Mouse (Mus musculus) embryonic facial prominence, embryonic 14.5 days (tissue): ENCODE results near the gene Clpb. TPM values are rescaled to one million over a fixed set of nuclear protein-coding genes. Genes with fewer than 3 reads are reported as not detected.
A peak's percentile ranks its signal among the peaks of the same experiment; 100 is the strongest.
"Not testable (repeated sequence)": the region's sequence is repeated elsewhere in the genome, so short reads cannot be mapped to it uniquely, and the experiment has no call there.

ENCODE experiments used
- ATAC-seq: fragments of 200-750 bp; cut with Nextera tagmentation; 2 replicates; pipeline ENCODE4 v1.8.0; 2017; ENCODE audit warnings: low read depth, moderate number of reproducible peaks, moderate TSS enrichment
- DNase-seq: peaks from one replicate; pipeline ENCODE4 v3.0.0-alpha.2; 2015; ENCODE audit warnings: low spot score
- H3K27ac ChIP-seq: fragments of 300-500 bp; sonication (generic); replicated peaks from 2 replicates; pipeline ENCODE4 v1.5.1; 2014; ENCODE audit warnings: low read depth, mild to moderate bottlenecking, low read length, moderate library complexity
- H3K27me3 ChIP-seq: fragments of 300-500 bp; sonication (generic); replicated peaks from 2 replicates; pipeline ENCODE4 v1.6.1; 2014; ENCODE audit warnings: low read length; ENCODE audit not compliant: control insufficient read depth, insufficient read depth
- H3K36me3 ChIP-seq: fragments of 300-500 bp; sonication (generic); 2 replicates; pipeline ENCODE4 v1.6.1; 2014; ENCODE audit warnings: low read length, mixed read lengths; ENCODE audit not compliant: control insufficient read depth, insufficient read depth
- H3K4me1 ChIP-seq: fragments of 300-500 bp; sonication (generic); 2 replicates; pipeline ENCODE4 v1.6.1; 2014; ENCODE audit warnings: antibody characterized with exemption, low read length; ENCODE audit not compliant: control insufficient read depth, insufficient read depth
- H3K4me2 ChIP-seq: fragments of 300-500 bp; sonication (generic); 2 replicates; pipeline ENCODE4 v1.6.1; 2014; ENCODE audit warnings: low read depth, mild to moderate bottlenecking, low read length, moderate library complexity, mixed read lengths
- H3K4me3 ChIP-seq: fragments of 300-500 bp; sonication (generic); 2 replicates; pipeline ENCODE4 v1.5.1; 2014; ENCODE audit warnings: low read depth, mild to moderate bottlenecking, low read length
- H3K9ac ChIP-seq: fragments of 300-500 bp; sonication (generic); 2 replicates; pipeline ENCODE4 v1.6.1; 2014; ENCODE audit warnings: low read depth, mild to moderate bottlenecking, low read length, moderate library complexity, mixed read lengths
- H3K9me3 ChIP-seq: fragments of 300-500 bp; sonication (generic); 2 replicates; pipeline ENCODE4 v1.6.1; 2016; ENCODE audit warnings: low read length; ENCODE audit not compliant: control insufficient read depth
- WGBS: fragments of 180-500 bp; shearing (Covaris S2); extraction: QIAGEN DNeasy Blood & Tissue Kit; methylation state at CpG from one replicate; pipeline ENCODE4 v1.1.7; 2014; 5-methylcytosine and 5-hydroxymethylcytosine counted together
- polyA plus RNA-seq: library from polyadenylated mRNA; unstranded; fragments of >200 nt; fragmentation: Nextera tagmentation; extraction: Ambion mirVana; gene quantifications from 2 replicates; pipeline ENCODE4 v1.2.1, GENCODE M21; 2014

Clpb gene
- polyA plus RNA-seq, 1 experiment from 2014 or later, result 37.5 TPM

GRCm38 (mm10) chr7:101627166-101627565, 36.3 kb upstream of the Clpb start:
- H3K27ac ChIP-seq, H3K9ac ChIP-seq, ATAC-seq, H3K4me2 ChIP-seq, H3K4me1 ChIP-seq, H3K27me3 ChIP-seq, H3K9me3 ChIP-seq, H3K36me3 ChIP-seq, DNase-seq, H3K4me3 ChIP-seq: not testable (repeated sequence)
- WGBS, result 66% methylated on average over 7 of the region's 7 CpGs

- H3K27me3 ChIP-seq, result no peaks in the 10 kb centered on the region
- ATAC-seq (no peak), DNase-seq (no peak)
- H3K4me2 ChIP-seq, result no peak overlapping the region
- H3K36me3 ChIP-seq, result no peaks in the 10 kb centered on the region
- no peaks in the 10 kb centered on the region for H3K9me3 ChIP-seq
- H3K4me1 ChIP-seq, result no peaks in the 10 kb centered on the region
- H3K4me3 ChIP-seq, result no peak overlapping the region
- 46% methylated on average over 2 of the region's 2 CpGs for WGBS
- H3K27ac ChIP-seq, result no peak overlapping the region
- H3K9ac ChIP-seq, result no peak overlapping the region
These were observed 35.0 kb upstream of the Clpb start for GRCm38 (mm10) chr7:101628481-101628880.

DNA sequence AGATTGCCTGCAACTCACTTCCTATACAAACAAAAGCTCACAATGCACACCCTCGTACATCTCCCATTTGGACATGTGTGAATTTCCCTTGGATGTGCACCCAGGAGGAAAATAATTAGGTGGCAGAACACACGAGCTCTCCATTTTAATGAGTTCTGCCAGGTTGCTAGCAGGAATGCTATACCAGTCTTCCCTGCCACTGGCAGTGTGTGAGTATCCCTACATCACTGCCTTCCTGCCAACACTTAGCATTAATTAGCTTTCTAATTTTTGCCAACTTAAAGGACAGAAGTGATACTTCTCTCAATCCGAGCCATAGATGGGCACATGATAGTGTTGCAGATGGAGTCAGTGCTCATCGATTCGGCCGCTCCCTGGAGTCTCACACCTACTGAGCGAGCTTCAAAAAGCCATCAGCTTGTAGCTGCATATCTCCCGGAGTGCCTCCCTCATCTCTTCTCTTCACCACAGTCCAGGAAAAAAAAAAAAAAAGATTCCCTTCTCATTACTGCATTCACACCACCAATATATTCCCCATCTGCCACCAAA, 29.7 kb upstream of the Clpb start:
- DNase-seq (no peak), ATAC-seq (no peak)
- Histone ChIP-seq H3K4me1 (no peaks in the 10 kb centered on the region), H3K4me2 (no peak overlapping the region), H3K36me3 (no peaks in the 10 kb centered on the region), H3K4me3 (no peak overlapping the region), H3K27ac (no peak overlapping the region), H3K9ac (no peak overlapping the region), H3K9me3 (no peaks in the 10 kb centered on the region), H3K27me3 (no peaks in the 10 kb centered on the region)
- WGBS, result 83% methylated on average over 8 of the region's 8 CpGs

GRCm38 (mm10) chr7:101634513-101634912, 28.9 kb upstream of the Clpb start:
- Histone ChIP-seq H3K27me3 (no peaks in the 10 kb centered on the region), H3K4me2 (no peak overlapping the region), H3K36me3 (no peaks in the 10 kb centered on the region), H3K9ac (no peak overlapping the region), H3K4me1 (no peaks in the 10 kb centered on the region), H3K4me3 (no peak overlapping the region), H3K9me3 (no peaks in the 10 kb centered on the region), H3K27ac (no peak overlapping the region)
- DNase-seq (no peak), ATAC-seq (no peak)
- WGBS, result 77% methylated on average over 4 of the region's 4 CpGs

DNA sequence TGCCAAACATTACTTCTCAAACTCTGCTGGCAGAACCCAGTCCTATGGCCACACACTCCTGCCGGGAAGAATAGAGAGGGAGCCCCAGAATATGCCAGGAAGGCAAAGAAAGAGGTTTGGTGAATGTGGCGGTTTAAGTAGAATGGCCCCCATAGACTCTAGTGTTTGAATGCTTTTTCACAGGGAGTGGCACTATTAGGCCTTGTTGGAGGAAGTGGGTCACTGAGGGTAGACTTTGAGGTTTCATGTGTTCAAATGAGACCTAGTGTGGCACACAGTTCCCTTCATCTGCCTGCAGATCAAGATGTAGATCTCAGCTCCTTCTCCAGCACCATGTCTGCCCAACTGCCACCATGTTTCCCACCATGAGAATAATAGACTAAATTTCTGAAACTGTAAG, 27.4 kb upstream of the Clpb start:
- Histone ChIP-seq H3K9me3 (no peaks in the 10 kb centered on the region), H3K4me3 (no peak overlapping the region), H3K4me1 (no peaks in the 10 kb centered on the region), H3K27me3 (no peaks in the 10 kb centered on the region), H3K27ac (no peak overlapping the region), H3K4me2 (no peak overlapping the region), H3K36me3 (no peaks in the 10 kb centered on the region), H3K9ac (no peak overlapping the region)
- WGBS, result 89% methylated on average over 2 of the region's 2 CpGs
- no peak for ATAC-seq
- DNase-seq, result no peak

DNA sequence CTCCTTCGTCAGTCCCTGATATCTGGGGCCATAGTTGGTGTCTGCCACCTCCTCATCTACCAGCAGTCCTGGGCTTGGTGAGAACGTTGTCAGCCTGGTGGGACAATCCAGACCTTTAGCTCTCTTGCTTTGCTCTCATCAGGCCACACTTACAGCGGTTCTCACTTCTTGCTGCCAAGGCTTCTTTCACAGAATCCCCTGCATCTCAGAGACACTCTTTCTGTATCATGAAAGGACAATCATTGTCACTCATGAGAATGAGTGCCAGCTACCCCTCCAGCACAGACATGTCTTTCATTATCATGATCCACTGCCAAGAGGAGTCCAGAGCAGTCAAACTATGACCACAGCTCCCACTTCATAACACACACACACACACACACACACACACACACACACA, 19.6 kb upstream of the Clpb start:
- 75% methylated on average over 3 of the region's 3 CpGs for WGBS
- H3K4me1 ChIP-seq, result no peaks in the 10 kb centered on the region
- no peak overlapping the region for H3K4me3 ChIP-seq
- ATAC-seq, result no peak
- no peak for DNase-seq
- no peak overlapping the region for H3K9ac ChIP-seq
- no peaks in the 10 kb centered on the region for H3K9me3 ChIP-seq
- H3K27me3 ChIP-seq, result no peaks in the 10 kb centered on the region
- H3K36me3 ChIP-seq, result no peaks in the 10 kb centered on the region
- no peak overlapping the region for H3K4me2 ChIP-seq
- no peak overlapping the region for H3K27ac ChIP-seq

- H3K4me1 ChIP-seq, result no peaks in the 10 kb centered on the region
- H3K4me3 ChIP-seq, result no peak overlapping the region
- no peak overlapping the region for H3K9ac ChIP-seq
- H3K27ac ChIP-seq, result no peak overlapping the region
- 79% methylated on average over 9 of the region's 9 CpGs for WGBS
- no peaks in the 10 kb centered on the region for H3K9me3 ChIP-seq
- no peak for DNase-seq
- H3K36me3 ChIP-seq, result no peaks in the 10 kb centered on the region
- no peaks in the 10 kb centered on the region for H3K27me3 ChIP-seq
- H3K4me2 ChIP-seq, result no peak overlapping the region
- no peak for ATAC-seq
These were observed 13.7 kb upstream of the Clpb start for GRCm38 (mm10) chr7:101649729-101650128.

DNA sequence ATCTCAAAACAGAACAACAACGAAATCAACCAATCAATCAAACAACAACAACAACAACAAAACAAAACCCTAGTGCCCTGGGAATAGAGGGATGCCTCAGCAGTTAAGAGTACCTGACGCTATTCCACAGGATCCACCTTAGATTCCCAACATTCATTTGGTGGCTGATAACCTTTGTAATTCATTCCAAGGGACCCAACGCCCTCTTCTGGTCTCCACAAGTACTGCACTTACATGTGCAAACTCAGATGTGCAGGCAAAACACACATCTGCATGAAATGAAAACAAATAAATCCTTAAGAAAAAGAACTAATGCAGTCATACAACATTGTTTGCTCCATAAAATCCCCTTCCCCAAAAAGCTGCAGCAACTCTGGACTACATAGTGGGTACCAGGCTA, 12.9 kb upstream of the Clpb start:
- H3K36me3 ChIP-seq, result no peaks in the 10 kb centered on the region
- ATAC-seq (no peak), DNase-seq (no peak)
- H3K4me2 ChIP-seq, result no peak overlapping the region
- H3K4me1 ChIP-seq, result no peaks in the 10 kb centered on the region
- H3K9me3 ChIP-seq, result no peaks in the 10 kb centered on the region
- no peak overlapping the region for H3K4me3 ChIP-seq
- no peaks in the 10 kb centered on the region for H3K27me3 ChIP-seq
- 39% methylated on average over 3 of the region's 3 CpGs for WGBS
- no peak overlapping the region for H3K9ac ChIP-seq
- no peak overlapping the region for H3K27ac ChIP-seq

DNA sequence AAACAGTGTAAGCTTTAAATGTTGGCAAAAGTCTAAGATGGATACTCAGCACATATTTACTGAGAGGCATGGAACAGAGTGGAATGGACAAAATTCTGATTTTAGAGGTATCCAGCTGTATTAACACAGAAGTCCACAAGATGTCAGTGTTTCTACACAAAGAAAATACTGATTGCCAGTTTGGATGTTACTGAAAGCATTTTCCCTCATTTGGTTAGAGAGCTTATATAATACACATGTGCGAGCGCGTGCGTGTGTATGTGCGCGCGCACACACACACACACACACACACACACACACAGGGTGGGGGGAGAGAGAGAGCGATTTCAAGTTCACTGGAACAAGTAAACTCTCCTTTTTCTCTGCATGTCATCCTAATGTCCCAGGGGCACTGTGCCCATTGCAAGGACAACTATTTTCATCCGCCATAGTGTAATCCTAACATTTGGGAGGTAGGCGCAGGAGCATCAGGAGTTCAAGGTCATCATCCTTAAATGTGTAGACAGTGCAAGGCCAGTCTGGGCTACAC, 9.7 kb upstream of the Clpb start:
- Histone ChIP-seq H3K27ac (no peak overlapping the region), H3K27me3 (no peaks in the 10 kb centered on the region), H3K4me1 (no peaks in the 10 kb centered on the region), H3K9ac (peak overlapping the region; percentile 45; the same call in 1 of the 2 replicates), H3K4me3 (peak overlapping the region; percentile 16; the same call in 1 of the 2 replicates), H3K4me2 (peak overlapping the region; percentile 45), H3K36me3 (no peaks in the 10 kb centered on the region), H3K9me3 (no peaks in the 10 kb centered on the region)
- no peak for ATAC-seq
- 42% methylated on average over 10 of the region's 10 CpGs for WGBS
- peak; percentile 83 for DNase-seq
